Mouse (Mus musculus) yolk sac, embryonic 10.5 days (tissue): ENCODE measurements around the gene E130208F15Rik.

Experiments used
- DNase-seq: peaks from one replicate; pipeline ENCODE4 v3.0.0-alpha.2; 2017; ENCODE audit warnings: low spot score

The E130208F15Rik gene

DNA sequence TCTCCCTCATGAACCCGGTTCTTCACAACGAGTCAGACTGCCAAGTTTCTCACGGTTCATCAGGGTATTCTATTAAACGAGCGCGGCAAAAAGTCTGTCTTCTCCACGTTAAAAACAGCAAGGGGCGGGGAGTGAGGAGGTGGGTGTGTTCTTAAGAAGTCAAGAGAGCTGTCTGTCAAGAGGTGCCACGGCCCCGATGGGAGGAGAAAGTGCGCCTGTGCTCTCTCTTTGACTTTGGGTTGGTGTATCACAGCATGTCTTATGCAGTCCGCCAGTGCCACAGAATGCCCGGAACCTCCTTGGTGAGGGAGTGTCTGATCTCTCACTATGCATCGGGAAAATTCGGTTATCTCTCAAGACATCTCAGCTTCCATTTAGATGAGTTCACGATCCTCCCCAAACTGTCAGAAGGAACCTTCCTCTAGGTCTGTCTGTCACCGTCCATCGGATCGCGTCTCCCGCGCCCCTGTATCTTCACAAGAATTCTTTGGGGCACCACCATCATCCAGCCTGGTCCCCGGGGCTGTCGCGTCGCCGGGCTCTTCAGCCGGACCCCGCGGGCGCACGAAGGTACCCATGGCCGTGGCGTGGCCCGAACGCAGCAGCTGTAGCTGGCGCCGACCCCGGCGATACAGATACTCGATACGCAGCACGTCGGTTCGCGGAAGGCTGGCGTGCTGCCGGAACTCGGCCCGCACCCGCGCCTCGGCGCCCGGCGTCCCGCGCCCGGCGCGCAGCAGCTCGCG is at the start of gene E130208F15Rik:
Gene E130208F15Rik, plus strand, starts transcription at position 202 of the 746 bp plus-strand sequence.
- peak; percentile 81 for DNase-seq

GRCm38 (mm10) chr7:30274383-30274782 is 47.2 kb upstream of the E130208F15Rik start:
- no peak for DNase-seq

GRCm38 (mm10) chr7:30278911-30279310 is 42.6 kb upstream of the E130208F15Rik start:
- DNase-seq = no peak

- DNase-seq = no peak
Observed at GRCm38 (mm10) chr7:30279536-30279935, 42.0 kb upstream of the E130208F15Rik start.

GRCm38 (mm10) chr7:30279951-30280669 is 41.4 kb upstream of the E130208F15Rik start, which contains the start of the genes Thap8 and Wdr62:
Gene Thap8, plus strand, starts transcription at chr7:30280094.
Gene Wdr62, minus strand, starts transcription at chr7:30280419.
- peak; percentile 96 for DNase-seq

- peak; percentile 89 for DNase-seq
Observed at GRCm38 (mm10) chr7:30280670-30281138, 40.8 kb upstream of the E130208F15Rik start.

DNA sequence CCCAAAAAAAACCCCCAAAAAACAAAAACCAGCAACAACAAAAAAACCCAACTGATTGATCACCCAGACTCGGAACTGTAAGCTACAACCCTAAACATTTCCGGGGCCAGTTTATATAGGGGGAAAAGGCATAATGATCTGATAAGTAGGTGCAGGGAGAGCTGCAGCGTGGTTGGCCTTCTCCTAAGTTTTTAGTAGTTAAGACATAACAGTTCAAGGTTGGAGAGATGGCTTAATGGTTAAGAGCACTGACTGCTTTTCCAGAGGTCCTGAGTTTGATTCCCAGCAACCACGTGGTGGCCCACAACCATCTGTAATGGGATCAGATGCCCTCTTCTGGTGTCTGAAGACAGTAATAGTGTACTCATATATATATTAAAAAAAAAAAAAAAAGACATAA is 40.0 kb upstream of the E130208F15Rik start:
- DNase-seq = no peak

GRCm38 (mm10) chr7:30282740-30283139 is 38.8 kb upstream of the E130208F15Rik start:
- DNase-seq = no peak

- DNase-seq = no peak
Observed at GRCm38 (mm10) chr7:30286701-30287410, 34.7 kb upstream of the E130208F15Rik start.

- no peak for DNase-seq
Observed at GRCm38 (mm10) chr7:30288046-30288445, 33.5 kb upstream of the E130208F15Rik start.

DNA sequence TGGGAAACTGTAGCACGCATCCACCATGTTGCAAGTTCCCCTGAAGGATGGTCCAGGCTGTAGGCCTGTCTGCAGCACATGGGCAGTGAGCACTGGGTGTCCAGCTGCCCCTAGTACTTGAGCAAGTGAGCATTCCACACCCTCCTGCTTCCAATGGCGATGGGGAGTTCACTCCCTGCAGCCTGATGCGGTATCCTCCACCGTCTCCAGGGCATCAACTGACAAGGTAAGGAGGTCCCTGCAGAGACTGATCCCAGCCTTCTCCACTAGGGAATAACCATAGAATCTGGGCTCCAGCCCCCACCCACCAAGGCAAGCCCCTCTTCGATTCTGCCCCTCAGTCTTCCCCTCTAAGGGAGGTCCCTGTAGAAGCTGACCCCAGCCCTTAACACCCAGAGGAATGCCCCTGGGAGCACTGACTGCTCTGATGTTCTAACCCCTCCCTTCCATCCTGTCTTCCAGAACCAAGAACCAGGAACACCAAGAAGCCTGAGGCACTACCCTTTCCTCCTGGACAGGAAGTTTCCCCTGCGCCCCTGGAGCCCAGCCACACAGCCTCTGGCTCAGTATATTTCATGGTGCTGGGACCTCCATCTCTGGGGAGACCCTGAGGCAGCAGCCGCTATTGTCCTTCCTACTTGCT is 32.3 kb upstream of the E130208F15Rik start:
- no peak for DNase-seq

GRCm38 (mm10) chr7:30289714-30290399 is 31.7 kb upstream of the E130208F15Rik start:
- DNase-seq = no peak

- DNase-seq = peak; percentile 54
Observed at GRCm38 (mm10) chr7:30291215-30292131, 30.1 kb upstream of the E130208F15Rik start, which contains the start of gene Clip3. Gene Clip3, plus strand, starts transcription at chr7:30291728.

DNA sequence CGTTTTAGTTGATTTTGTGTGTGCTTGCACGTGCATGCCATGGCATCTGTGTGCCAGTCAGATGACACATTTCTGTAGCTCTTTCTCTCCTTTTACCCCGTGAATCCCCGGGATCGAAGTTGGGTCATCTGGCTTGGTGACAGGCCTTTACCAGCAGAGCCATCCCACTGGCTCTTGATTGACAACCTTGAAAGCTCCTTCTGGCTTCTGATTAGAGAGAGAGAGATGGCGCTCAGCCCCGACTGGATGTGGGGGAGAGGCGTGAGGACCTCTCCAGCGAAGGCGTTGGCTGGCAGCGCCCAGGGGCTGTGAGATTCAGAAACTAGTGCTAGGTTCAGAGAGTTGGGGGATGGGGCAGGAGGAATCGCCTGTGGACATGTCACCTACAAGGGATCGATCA is 27.7 kb upstream of the E130208F15Rik start:
- DNase-seq = no peak

DNA sequence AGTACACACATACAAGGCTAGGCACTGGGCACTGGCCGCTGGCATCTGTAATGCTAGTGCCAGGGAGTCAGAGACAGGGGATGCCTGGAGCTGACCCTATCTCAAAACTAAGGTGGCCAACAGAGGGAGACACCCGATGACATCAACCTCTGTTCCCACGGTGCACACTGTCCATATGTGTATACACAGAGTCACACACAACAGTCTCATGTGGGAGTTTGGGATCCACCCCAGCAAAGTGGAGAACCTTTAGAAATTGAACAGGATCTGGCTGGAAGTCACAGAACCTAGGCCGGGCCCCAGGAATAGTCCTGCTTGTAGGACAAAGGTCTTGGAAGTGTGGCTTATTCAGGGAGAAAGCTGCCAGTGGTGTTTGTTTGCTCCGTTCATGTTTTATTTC is 27.2 kb upstream of the E130208F15Rik start:
- DNase-seq = no peak

DNA sequence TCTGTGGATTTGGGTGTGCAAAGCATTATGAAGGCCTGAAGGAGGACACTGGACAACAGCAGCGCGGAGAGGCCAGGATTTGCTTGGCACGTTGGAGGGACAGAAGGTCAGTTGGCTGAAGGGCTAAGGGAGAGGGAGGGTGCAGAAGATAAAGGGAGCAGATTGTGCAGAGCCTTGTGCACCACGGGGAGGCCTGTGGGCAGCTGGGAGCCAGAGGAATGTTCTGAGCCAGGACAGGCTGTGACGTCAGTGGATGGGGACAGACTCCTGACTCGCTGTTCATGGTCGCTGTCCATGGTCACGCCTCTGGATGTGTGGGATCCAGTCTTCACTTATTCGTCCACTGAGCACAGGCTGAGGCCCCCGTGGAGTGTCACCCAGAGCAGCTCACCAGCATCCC is 26.4 kb upstream of the E130208F15Rik start:
- no peak for DNase-seq

- no peak for DNase-seq
Observed at GRCm38 (mm10) chr7:30296816-30297215, 24.7 kb upstream of the E130208F15Rik start.

DNA sequence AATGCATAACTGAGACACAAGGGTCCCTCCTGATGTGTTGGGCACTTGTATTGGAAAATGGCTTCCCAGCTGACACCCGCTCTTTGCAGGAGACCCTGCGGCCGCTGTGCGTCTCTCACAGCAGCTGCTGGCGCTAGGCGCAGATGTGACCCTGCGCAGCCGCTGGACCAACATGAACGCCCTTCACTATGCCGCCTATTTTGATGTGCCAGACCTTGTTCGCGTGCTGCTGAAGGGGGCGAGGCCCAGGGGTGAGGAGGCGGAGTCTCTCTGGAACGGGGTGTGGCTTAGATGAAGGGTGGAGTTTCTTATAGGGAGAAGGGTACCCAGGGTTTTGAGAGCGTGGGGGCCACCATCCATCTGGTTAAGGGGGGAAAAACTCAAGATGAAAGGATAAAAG is 24.3 kb upstream of the E130208F15Rik start:
- no peak for DNase-seq

GRCm38 (mm10) chr7:30300914-30301313 is 20.6 kb upstream of the E130208F15Rik start:
- no peak for DNase-seq
